ENCODE assay signal across 10 mouse cellular contexts in the genomic region with DNA sequence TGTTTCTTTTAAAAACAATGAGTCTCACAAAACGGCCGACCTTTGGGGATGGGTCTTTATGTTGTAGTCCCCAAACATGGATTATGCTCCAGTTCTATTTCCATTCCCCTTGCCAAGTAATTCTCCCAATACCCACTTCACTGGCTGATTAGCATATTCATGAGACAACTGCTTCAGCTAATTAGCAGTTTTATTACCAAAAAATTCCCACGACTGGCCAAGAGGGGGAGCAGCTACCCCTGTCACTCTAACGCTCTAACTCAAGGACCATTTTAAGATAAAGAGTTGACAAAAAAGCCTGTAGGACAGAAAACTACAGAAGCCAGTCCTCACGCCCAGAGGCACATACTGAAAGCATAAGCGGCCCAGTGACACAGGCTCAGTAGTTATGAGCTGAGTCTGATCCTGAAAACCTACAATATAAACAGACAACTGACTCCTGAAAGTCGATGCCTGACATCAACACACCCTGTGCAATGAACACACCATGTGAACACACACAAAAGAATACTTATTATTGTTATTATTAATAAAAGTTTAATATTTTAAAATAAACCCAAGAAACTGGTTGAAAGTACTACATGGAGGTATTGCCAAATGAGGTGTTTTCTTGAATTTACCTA.
A peak's percentile ranks its signal among the peaks of the same experiment; 100 is the strongest.
DNase-seq lines count a peak whose midpoint lies in the region; ATAC-seq lines count a peak whose summit lies in the region.
"Had no signal": no experiment of that assay in that cellular context is flagged by ENCODE, and none has a peak within 500 bp of the region (broad histone marks: within the 10 kb centered on the region; RNA-seq: fewer than 3 reads in every experiment).

No protein-coding gene starts in this region.

- 0 out of 2 replicates have a peak, but pooled peaks have one; percentile 35 for ATAC-seq in midbrain, embryonic 11.5 days (ENCODE audit: low FRiP score)
- ATAC-seq in midbrain, embryonic 16.5 days = no peak
- peak; percentile 86 for ATAC-seq in forebrain, embryonic 13.5 days
- ATAC-seq in activated CD4-positive, CD25-positive, alpha-beta regulatory T cell, adult 4 months = no peak

- H3K4me3 ChIP-seq in midbrain, embryonic 11.5 days (ENCODE audit: low read depth, low read length) = no peak overlapping the region
- no peak overlapping the region for H3K4me3 ChIP-seq in midbrain, embryonic 16.5 days (ENCODE audit: low read depth, low read length)
- H3K4me3 ChIP-seq in forebrain, embryonic 13.5 days = no peak overlapping the region
- H3K4me3 ChIP-seq: liver, embryonic 15.5 days; stomach, embryonic 15.5 days had no signal

- no peaks in the 10 kb centered on the region for H3K4me1 ChIP-seq in midbrain, embryonic 11.5 days (ENCODE audit: control insufficient read depth, insufficient read depth, low read length)
- no peaks in the 10 kb centered on the region for H3K4me1 ChIP-seq in midbrain, embryonic 16.5 days (ENCODE audit: control insufficient read depth, insufficient read depth, low read length)
- no peaks in the 10 kb centered on the region for H3K4me1 ChIP-seq in forebrain, embryonic 13.5 days
- H3K4me1 ChIP-seq: liver, embryonic 15.5 days; stomach, embryonic 15.5 days had no signal

- no peak overlapping the region for H3K27ac ChIP-seq in midbrain, embryonic 11.5 days (ENCODE audit: low read depth, low read length)
- H3K27ac ChIP-seq in midbrain, embryonic 16.5 days (ENCODE audit: low read length) = no peak overlapping the region
- peak overlapping the region; percentile 31; the same call in 1 of the 2 replicates for H3K27ac ChIP-seq in forebrain, embryonic 13.5 days
- H3K27ac ChIP-seq: liver, embryonic 15.5 days; stomach, embryonic 15.5 days had no signal

- H3K36me3 ChIP-seq in midbrain, embryonic 11.5 days (ENCODE audit: control insufficient read depth, insufficient read depth, low read length) = no peaks in the 10 kb centered on the region
- no peaks in the 10 kb centered on the region for H3K36me3 ChIP-seq in midbrain, embryonic 16.5 days (ENCODE audit: control insufficient read depth, insufficient read depth, low read length)
- H3K36me3 ChIP-seq in forebrain, embryonic 13.5 days (ENCODE audit: poor library complexity, severe bottlenecking) = no peaks in the 10 kb centered on the region
- H3K36me3 ChIP-seq: liver, embryonic 15.5 days; stomach, embryonic 15.5 days had no signal

- no peak overlapping the region for H3K4me2 ChIP-seq in midbrain, embryonic 11.5 days
- H3K4me2 ChIP-seq in midbrain, embryonic 16.5 days (ENCODE audit: low read length) = no peak overlapping the region
- no peak overlapping the region for H3K4me2 ChIP-seq in forebrain, embryonic 13.5 days
- H3K4me2 ChIP-seq: liver, embryonic 15.5 days; stomach, embryonic 15.5 days had no signal

- peak; percentile 13 to 70 for DNase-seq in adrenal gland, adult (ENCODE audit: inconsistent age in 2 of 2, low spot score in 1 of 2)
- DNase-seq in adrenal gland, adult 8-10 months = no peak
- no peak for DNase-seq in midbrain, embryonic 11.5 days (ENCODE audit: low spot score, missing footprints)
- DNase-seq in layer of hippocampus, adult 11-12 months (ENCODE audit: low spot score) = peak; percentile 29
- DNase-seq in lung, postnatal 36 days = peak; percentile 6

- no peak overlapping the region for H3K9ac ChIP-seq in midbrain, embryonic 11.5 days (ENCODE audit: low read length)
- no peak overlapping the region for H3K9ac ChIP-seq in midbrain, embryonic 16.5 days (ENCODE audit: low read depth, low read length)
- H3K9ac ChIP-seq in forebrain, embryonic 13.5 days = no peak overlapping the region
- H3K9ac ChIP-seq: liver, embryonic 15.5 days; stomach, embryonic 15.5 days had no signal

- H3K9me3 ChIP-seq in midbrain, embryonic 11.5 days (ENCODE audit: control insufficient read depth, low read length) = no peaks in the 10 kb centered on the region
- H3K9me3 ChIP-seq in midbrain, embryonic 16.5 days (replicated peaks; ENCODE audit: control insufficient read depth, low read length, poor library complexity, severe bottlenecking) = no peaks in the 10 kb centered on the region
- H3K9me3 ChIP-seq in forebrain, embryonic 13.5 days (replicated peaks) = no peaks in the 10 kb centered on the region
- H3K9me3 ChIP-seq: liver, embryonic 15.5 days; stomach, embryonic 15.5 days had no signal

- no peaks in the 10 kb centered on the region for H3K27me3 ChIP-seq in midbrain, embryonic 11.5 days (ENCODE audit: control insufficient read depth, insufficient read depth, low read length)
- no peaks in the 10 kb centered on the region for H3K27me3 ChIP-seq in midbrain, embryonic 16.5 days (ENCODE audit: control insufficient read depth, insufficient read depth, low read depth, low read length)
- H3K27me3 ChIP-seq in forebrain, embryonic 13.5 days = no peaks in the 10 kb centered on the region
- H3K27me3 ChIP-seq: liver, embryonic 15.5 days; stomach, embryonic 15.5 days had no signal

- 46% methylated on average over 7 of the region's 7 CpGs for WGBS in midbrain, embryonic 11.5 days
- WGBS in midbrain, embryonic 16.5 days = 36% methylated on average over 7 of the region's 7 CpGs
- WGBS in forebrain, embryonic 13.5 days = 22% methylated on average over 7 of the region's 7 CpGs

Comparison
In these comparisons a context has a peak if more than half of its experiments do, and no peak if none do; other contexts are left out.
1. DNase-seq: peak in adrenal gland, adult (2 of 2), layer of hippocampus, adult 11-12 months (single experiment) and lung, postnatal 36 days (single experiment); none in adrenal gland, adult 8-10 months (single experiment) and midbrain, embryonic 11.5 days (single experiment).
2. ATAC-seq: peak in midbrain, embryonic 11.5 days (single experiment) and forebrain, embryonic 13.5 days (single experiment); none in midbrain, embryonic 16.5 days (single experiment) and activated CD4-positive, CD25-positive, alpha-beta regulatory T cell, adult 4 months (single experiment).